Mouse (Mus musculus) spleen, adult 2 months (tissue): Measurements from ENCODE around the gene Rps6kl1.

ENCODE experiments used
- CTCF ChIP-seq: fragments of 200-500 bp; IDR thresholded peaks from 2 replicates; pipeline ENCODE4 v1.5.1; 2011; ENCODE audit warnings: mild to moderate bottlenecking, inconsistent platforms; ENCODE audit not compliant: insufficient read depth, insufficient read length, insufficient replicate concordance; ENCODE audit errors: extremely low read depth
- POLR2A ChIP-seq: fragments of 200-500 bp; IDR thresholded peaks from 2 replicates; pipeline ENCODE4 v1.6.1; 2011; ENCODE audit warnings: low read depth, low read length, inconsistent platforms

DNA sequence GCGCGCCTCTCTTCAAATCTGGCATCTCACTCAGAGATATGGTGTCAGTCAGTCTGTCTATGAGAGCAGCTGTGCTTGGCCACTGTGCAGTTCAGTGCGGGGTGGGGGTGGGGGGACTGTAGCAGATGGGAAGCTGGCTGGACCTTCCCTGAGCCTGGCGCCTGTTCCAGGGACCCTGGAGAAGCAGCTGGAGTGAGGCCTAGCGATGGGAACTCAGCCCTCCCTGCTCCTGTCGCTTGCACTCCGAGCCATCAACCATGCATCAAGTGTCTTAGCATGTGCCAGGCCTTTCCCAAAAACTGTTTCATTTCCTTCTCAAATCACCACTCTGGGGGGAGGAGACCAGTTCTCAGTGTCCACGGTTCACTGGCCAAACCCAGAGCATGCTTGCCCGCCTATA is 5.4 kb downstream of the Rps6kl1 start:
- TF ChIP-seq POLR2A: no peak
- no peak for TF ChIP-seq CTCF
